Mouse (Mus musculus): ENCODE measurements around the gene Npas3.

DNA sequence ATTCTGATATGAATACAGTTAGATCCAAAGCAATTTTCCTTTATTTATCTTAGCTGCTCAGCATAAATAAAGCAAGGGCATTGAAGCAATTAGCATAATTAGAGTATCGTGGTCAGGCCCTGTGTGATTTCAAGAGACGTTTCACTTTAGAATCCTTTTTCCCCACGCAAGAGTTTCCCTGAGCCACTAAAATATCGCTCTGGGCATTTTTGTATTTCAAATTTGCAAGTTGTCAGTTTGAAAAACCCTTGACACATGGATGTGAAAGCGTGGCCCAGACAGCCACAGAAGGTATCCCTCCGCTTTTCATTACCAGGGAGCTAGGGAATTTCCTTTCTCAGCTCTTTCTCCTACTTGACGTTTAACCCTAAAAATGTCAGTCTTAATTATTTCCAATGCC lies 553.9 kb downstream of the Npas3 start:
- TF ChIP-seq MAX (IDR thresholded peaks at IDR 0.05; ENCODE audit: low read depth) (no peak), USF1 (IDR thresholded peaks at IDR 0.05; ENCODE audit: low read depth) (no peak), MYOD1 (IDR thresholded peaks at IDR 0.05; ENCODE audit: control insufficient read depth in 1 of 3, insufficient read length in 2 of 3, low read depth in 2 of 3) (no peak)
